Mouse (Mus musculus): ENCODE measurements around the gene Sh3tc1.

Gene Sh3tc1

GRCm38 (mm10) chr5:35719343-35719742 is 20.4 kb downstream of the Sh3tc1 start:
- DNase-seq = no peak

GRCm38 (mm10) chr5:35718817-35719216 is 21.0 kb downstream of the Sh3tc1 start:
- DNase-seq = no peak

GRCm38 (mm10) chr5:35717946-35718345 is 21.8 kb downstream of the Sh3tc1 start:
- DNase-seq = no peak

DNA sequence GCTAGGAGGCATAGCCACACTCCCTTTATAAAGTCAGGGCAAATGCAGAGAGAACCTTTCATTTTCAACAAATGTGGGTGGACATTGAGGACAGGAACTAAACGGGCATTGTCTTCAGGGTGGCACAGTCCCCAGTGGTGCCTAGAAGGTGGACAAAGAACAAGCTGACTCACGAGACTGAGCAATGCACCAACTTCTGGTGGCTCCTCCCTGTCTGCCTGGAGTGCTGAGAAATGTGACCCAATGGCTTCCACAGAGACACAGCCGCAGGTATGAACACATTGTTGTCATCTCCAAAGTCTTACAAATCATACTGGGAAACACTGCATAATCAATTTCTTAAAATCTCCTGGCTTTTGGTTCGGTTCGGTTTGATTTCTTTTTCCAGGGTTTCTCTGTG is 22.3 kb downstream of the Sh3tc1 start:
- no peak for DNase-seq

DNA sequence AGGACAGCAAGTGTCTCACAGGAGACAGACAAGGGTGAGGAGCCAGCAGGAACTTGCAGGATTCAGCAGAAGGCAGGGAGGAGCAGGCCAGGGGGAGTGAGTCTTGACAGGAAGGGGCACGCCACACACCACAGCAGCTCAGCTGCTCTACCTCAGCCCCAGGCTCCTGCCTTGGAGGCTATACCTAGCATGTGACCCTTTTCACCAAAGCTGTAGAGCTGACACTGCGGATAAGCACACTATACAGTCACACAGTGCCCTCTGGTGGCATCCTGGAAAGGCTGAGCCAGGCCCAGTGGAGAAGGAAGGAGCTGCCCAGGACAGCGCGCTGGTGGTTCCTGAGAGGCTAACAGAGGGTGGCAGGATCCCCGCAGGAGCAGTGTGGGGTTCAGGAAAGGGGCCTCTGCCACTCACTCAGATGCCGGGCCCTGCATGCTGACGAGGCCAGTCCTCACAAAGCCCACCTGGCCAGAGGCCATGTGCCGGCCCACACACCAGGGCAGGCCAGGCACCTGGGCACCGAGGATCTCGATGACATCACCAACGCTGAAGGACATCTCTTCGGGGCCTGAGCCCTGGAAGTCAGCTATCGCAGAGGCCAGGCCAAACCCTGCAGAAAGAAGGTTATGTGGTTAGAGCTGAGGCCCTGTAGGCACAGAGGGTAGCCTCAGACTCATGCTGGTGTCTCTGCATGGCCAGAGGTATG is 26.0 kb downstream of the Sh3tc1 start:
- peak; percentile 56 for DNase-seq

GRCm38 (mm10) chr5:35712517-35712916 is 27.3 kb downstream of the Sh3tc1 start:
- no peak for DNase-seq

- no peak for DNase-seq
These were observed 28.9 kb downstream of the Sh3tc1 start for GRCm38 (mm10) chr5:35710931-35711330.

- DNase-seq = no peak
These were observed 29.3 kb downstream of the Sh3tc1 start for GRCm38 (mm10) chr5:35710481-35710880.

DNA sequence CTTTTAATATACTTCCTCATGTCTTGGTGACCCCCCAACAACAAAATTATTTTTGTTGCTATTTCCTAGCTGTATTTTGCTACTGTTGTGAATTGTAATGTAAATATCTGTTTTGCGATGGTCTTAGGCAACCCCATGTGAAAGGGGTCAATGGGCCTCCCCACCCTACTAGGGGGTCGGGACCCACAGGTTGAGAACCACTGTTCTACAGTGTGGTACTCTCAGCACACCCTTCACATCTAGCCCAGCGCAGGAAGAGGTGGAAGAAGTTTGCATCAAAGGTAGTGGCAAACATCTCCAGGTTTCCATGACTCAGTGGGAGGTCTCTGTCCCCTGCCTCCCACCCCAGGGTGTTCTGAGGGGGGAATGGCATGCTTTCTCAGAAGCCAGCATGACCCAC is 34.4 kb downstream of the Sh3tc1 start:
- DNase-seq = no peak

- DNase-seq = no peak
These were observed 36.0 kb downstream of the Sh3tc1 start for GRCm38 (mm10) chr5:35703814-35704213.

- DNase-seq = no peak
These were observed 36.6 kb downstream of the Sh3tc1 start for GRCm38 (mm10) chr5:35703183-35703582.

- DNase-seq = no peak
These were observed 37.1 kb downstream of the Sh3tc1 start for GRCm38 (mm10) chr5:35702582-35703140.

DNA sequence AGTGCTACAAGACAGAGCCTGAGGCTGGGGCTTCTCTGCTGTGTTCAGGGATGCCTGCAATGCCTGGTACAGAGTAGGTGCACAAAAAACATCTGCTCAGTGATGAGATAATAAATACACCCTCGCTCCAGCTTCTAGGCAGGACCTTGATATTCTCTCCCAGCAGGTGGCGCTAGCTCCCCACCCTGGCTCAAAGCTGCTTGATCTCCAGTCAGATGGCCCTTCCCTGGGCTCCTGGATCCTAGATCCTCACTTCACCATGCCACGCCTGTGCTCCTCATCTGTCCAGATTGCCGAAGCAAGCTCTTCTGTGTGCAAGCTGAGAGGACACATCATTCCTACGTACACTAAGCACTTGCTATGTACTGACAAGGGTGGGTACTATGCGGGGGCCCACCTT is 38.7 kb downstream of the Sh3tc1 start:
- DNase-seq = peak; percentile 47

DNA sequence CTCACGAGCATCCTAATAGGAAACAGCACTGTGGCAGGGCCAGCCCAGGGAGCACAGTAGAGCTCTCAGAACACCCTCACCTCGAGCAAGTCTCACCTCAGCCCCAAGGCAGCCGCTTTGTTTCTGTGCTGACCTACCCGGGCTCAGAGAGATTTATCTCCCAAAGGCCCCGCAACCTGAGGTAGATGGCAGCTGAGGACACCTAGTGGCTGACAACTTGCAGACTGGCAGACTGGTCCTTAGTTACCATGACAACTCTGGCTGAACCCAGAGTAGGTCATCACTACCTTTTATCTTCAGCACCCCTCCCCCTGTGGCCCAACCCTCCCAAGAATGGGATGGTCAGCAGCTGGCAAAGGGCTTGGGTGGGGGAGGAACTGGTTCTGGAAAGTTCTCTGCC is 44.0 kb downstream of the Sh3tc1 start:
- DNase-seq = no peak

- DNase-seq = no peak
These were observed 46.1 kb downstream of the Sh3tc1 start for GRCm38 (mm10) chr5:35693638-35694037.

- DNase-seq = no peak
These were observed 48.5 kb downstream of the Sh3tc1 start for GRCm38 (mm10) chr5:35691246-35691645.

DNA sequence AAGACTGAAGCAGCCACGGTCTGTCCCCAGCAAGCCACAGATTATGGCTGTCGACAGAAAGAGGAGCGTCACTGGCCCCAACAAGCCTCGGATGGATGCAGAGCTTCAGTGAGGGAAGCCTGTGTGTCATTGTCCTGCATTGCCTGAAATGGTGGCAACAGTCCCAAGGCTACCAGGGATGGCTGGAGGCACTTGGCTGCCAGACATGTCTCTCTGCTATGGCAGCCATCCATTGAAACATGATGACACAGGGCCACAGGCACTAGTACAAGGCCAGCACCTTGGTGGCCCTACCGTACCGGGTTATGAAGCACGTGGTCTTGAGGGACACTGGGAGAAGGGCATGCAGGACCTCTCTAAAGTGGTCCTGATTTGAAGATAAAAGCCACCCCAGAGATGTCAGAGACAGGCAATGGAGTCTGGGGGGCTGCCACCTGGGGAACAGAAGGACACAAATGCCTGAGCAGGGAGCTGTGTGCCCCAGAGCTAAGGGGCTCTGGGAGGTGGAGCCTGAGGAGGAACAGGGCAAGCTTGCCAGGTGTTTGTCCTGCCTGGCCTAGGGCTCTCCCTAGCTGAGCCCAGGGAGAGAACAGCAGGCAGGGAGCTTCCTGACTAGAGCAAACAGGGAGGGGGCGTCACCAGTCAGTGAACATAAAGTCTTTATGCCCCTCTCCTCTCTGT is 49.2 kb downstream of the Sh3tc1 start:
- no peak for DNase-seq

- DNase-seq = no peak
These were observed 50.4 kb downstream of the Sh3tc1 start for GRCm38 (mm10) chr5:35689374-35689773.

- DNase-seq = no peak
These were observed 50.9 kb downstream of the Sh3tc1 start for GRCm38 (mm10) chr5:35688851-35689250.

DNA sequence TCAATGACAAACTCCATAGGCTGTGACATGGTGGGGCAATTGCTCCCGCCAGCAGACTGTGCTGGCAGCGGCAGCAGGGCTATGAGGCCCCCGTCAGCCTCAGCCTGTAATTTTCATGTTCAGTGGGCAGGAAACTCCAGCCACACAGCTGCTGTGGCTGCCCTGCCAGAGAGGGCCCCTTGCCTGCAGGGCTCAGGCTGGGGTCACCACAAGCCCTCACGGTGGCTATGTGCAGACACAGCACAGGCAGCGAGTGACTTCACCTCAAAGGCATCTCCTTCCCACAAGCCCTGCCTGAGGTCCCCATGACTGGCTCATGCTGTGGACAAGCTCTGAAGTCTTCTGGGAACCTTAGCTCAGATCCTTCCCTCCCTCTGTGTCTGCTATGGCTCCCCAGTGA is 52.7 kb downstream of the Sh3tc1 start:
- no peak for DNase-seq

- no peak for DNase-seq
These were observed 53.5 kb downstream of the Sh3tc1 start for GRCm38 (mm10) chr5:35686336-35686735.

- no peak for DNase-seq
These were observed 54.7 kb downstream of the Sh3tc1 start for GRCm38 (mm10) chr5:35685079-35685478.

- no peak for DNase-seq
These were observed 58.8 kb downstream of the Sh3tc1 start for GRCm38 (mm10) chr5:35680958-35681357.

Measured in cerebellum, adult 11-12 months (tissue).